Mouse (Mus musculus): ENCODE data around the gene C2cd4d.

DNA sequence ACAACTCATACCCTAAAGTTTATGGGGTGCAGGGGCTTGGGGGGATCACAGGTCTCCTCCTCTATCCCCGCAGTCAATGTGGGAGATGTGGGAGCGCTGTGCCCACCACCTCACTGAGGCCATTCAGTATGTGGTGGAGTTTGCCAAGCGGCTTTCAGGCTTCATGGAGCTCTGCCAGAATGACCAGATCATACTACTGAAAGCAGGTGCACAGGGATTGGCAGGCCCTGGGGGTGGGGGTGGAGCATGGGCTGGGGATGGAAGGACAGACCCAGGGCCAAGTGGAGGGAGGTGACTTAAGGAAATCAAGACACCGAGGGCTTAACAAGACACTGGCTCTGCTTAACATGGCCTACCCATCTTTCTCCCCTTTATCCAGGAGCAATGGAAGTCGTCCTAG is 28.8 kb downstream of the C2cd4d start:
- no peak for TF ChIP-seq CTCF (IDR thresholded peaks at IDR 0.05; ENCODE audit: low read depth, low read length)
- no peak for TF ChIP-seq EP300 (IDR thresholded peaks at IDR 0.05; ENCODE audit: insufficient read depth, low read depth, low read length)
- no peak for TF ChIP-seq POLR2A (IDR thresholded peaks at IDR 0.05; ENCODE audit: insufficient read depth, low read length)
